Mouse (Mus musculus) megakaryocyte, embryonic 14.5 days (primary cell): ENCODE measurements around the gene Phb.

Experiments
- FLI1 ChIP-seq: IDR thresholded peaks from 2 replicates; pipeline ENCODE4 v1.6.1; 2012; ENCODE audit warnings: low read length, inconsistent platforms, mixed read lengths
- GATA1 ChIP-seq: IDR thresholded peaks from 3 replicates; pipeline ENCODE4 v1.6.1; 2012; ENCODE audit warnings: mixed read lengths, low read length, inconsistent platforms, borderline replicate concordance

DNA sequence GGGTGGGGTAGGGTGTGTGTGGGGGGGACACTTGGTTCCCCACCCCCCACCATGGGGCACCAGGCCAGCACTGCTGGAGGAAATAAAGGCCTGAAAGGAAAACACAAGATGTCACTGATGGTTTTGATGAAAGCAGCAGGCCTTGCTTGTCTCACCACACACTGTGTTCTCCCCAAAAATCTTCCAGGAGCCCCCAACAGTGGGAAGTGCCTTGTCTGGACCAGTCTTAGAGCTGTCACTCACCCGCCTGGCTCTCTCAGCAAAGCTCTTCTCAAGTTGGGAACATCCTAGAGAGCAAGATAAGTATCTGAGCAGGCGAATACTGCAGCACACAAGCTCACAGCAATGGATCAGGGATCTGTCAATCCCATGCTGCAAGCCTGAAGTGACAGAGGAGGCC lies 26.0 kb upstream of the Phb start:
- TF ChIP-seq GATA1 (no peak), FLI1 (no peak)
